Mouse (Mus musculus) brain, embryonic 14.5 days (tissue): ENCODE data around the gene Slc35g2.

ENCODE experiments used
- CTCF ChIP-seq: fragments of 200-500 bp; IDR thresholded peaks from 2 replicates; pipeline ENCODE4 v1.5.1; 2012; ENCODE audit warnings: inconsistent platforms, mild to moderate bottlenecking, moderate library complexity, borderline replicate concordance; ENCODE audit not compliant: insufficient read depth, insufficient read length; ENCODE audit errors: extremely low read depth
- POLR2A ChIP-seq: fragments of 200-500 bp; IDR thresholded peaks from 2 replicates; pipeline ENCODE4 v1.6.1; 2012; ENCODE audit warnings: mild to moderate bottlenecking, inconsistent platforms, borderline replicate concordance; ENCODE audit not compliant: poor library complexity, insufficient read depth, insufficient read length, severe bottlenecking; ENCODE audit errors: extremely low read depth

DNA sequence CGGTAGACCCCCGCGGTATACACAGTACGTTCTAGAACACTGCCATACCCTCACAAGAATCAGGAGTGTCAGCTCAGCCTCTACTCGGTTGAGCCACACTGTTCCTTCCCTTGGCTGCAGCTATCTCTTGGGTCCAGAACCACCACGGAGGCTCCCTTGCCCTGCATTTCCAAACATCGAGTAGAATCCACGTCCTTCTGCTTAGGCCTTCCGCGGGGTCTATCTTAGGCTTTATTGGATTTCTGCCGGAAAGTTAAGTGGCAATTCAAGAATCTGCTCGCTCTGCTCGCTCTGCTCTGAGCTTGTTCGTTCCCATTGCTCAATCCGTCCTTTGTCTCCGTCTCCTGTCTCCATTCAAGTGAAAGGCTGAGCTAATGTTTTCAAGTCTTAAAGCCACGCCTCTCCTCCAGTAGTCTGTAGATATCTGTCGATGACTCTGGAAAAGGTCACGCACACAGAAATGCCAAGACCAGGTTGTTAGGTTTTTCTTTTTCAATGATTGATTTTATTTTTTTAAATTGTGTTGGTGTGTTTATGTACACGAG, 9.4 kb upstream of the Slc35g2 start:
- no peak for TF ChIP-seq CTCF
- no peak for TF ChIP-seq POLR2A
